Mouse (Mus musculus) C2C12 (cell line): ENCODE measurements around the gene Dhdh.

Experiments used
- CEBPB ChIP-seq: IDR thresholded peaks from one replicate; pipeline ENCODE4 v1.6.1; 2011; ENCODE audit warnings: low read depth, mild to moderate bottlenecking, control low read depth, moderate library complexity
- CTCF ChIP-seq: IDR thresholded peaks from one replicate; pipeline ENCODE4 v1.5.1; 2011; ENCODE audit not compliant: control insufficient read depth, insufficient read depth, insufficient read length
- MAX ChIP-seq: IDR thresholded peaks from one replicate; pipeline ENCODE4 v1.6.1; 2011; ENCODE audit warnings: mild to moderate bottlenecking, control low read depth
- MYOD1 ChIP-seq: IDR thresholded peaks from one replicate; pipeline ENCODE4 v1.6.1; 2011; ENCODE audit warnings: low read depth; ENCODE audit not compliant: control insufficient read depth, insufficient read length
- USF1 ChIP-seq: IDR thresholded peaks from one replicate; pipeline ENCODE4 v1.6.1; 2011; ENCODE audit warnings: low read depth, mild to moderate bottlenecking, control low read depth, moderate library complexity

DNA sequence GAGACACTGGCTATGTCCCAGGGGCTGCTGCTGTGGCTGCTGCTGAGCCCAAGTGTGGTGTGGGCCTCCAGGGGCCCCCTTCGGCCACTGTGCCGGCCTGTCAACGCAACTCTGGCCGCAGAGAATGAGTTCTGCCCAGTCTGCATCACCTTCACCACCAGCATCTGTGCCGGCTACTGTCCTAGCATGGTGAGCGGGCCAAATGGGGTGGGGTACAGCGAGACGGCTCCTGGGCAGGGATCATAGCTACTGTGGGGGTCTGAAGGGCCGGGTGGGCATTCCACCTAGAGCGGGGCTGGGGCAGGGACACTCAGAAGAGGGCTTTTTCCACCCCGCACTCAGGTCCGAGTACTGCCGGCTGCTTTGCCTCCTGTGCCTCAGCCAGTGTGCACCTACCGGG, 67.4 kb downstream of the Dhdh start:
- TF ChIP-seq CTCF, result no peak
- no peak for TF ChIP-seq MYOD1
- no peak for TF ChIP-seq CEBPB
- no peak for TF ChIP-seq MAX
- no peak for TF ChIP-seq USF1
